Mouse (Mus musculus) spleen, embryonic (tissue): ENCODE results near the gene Gm14401.
"Not testable (repeated sequence)": the region's sequence is repeated elsewhere in the genome, so short reads cannot be mapped to it uniquely, and the experiment has no call there.

Source experiments
- CTCF ChIA-PET: fragments of 350-600 bp; sonication (Branson Sonifier 250); formaldehyde crosslinking; loops from one replicate; lab custom pipeline; 2022; lab: Charles Lee

Gm14401 gene

GRCm38 (mm10) chr2:177073432-177074423 is at the start of gene Gm14401:
Gene Gm14401, plus strand, starts transcription at chr2:177074320.
- CTCF ChIA-PET, result not testable (repeated sequence)

- CTCF ChIA-PET, result not testable (repeated sequence)
Measured at GRCm38 (mm10) chr2:177072807-177073206, 1.3 kb upstream of the Gm14401 start.

GRCm38 (mm10) chr2:177075015-177075414 is 895 bp downstream of the Gm14401 start:
- CTCF ChIA-PET, result not testable (repeated sequence)

GRCm38 (mm10) chr2:177079866-177080265 is 5.7 kb downstream of the Gm14401 start:
- CTCF ChIA-PET, result not testable (repeated sequence)

- CTCF ChIA-PET, result not testable (repeated sequence)
Measured at GRCm38 (mm10) chr2:177109086-177109485, 35.0 kb downstream of the Gm14401 start.

- CTCF ChIA-PET, result not testable (repeated sequence)
Measured at GRCm38 (mm10) chr2:177129097-177129496, 55.0 kb downstream of the Gm14401 start.
